Mouse (Mus musculus) lung, adult 2 months (tissue): ENCODE measurements around the gene Psmd14.

Source experiments
- CTCF ChIP-seq: fragments of 200-500 bp; IDR thresholded peaks from 2 replicates; pipeline ENCODE4 v1.5.1; 2011; ENCODE audit warnings: mild to moderate bottlenecking, low read length, control low read depth; ENCODE audit not compliant: insufficient read depth
- POLR2A ChIP-seq: fragments of 200-500 bp; IDR thresholded peaks from 2 replicates; pipeline ENCODE4 v1.6.1; 2011; ENCODE audit warnings: low read depth, mild to moderate bottlenecking, control low read depth, low read length, borderline replicate concordance; ENCODE audit errors: extremely low read depth

DNA sequence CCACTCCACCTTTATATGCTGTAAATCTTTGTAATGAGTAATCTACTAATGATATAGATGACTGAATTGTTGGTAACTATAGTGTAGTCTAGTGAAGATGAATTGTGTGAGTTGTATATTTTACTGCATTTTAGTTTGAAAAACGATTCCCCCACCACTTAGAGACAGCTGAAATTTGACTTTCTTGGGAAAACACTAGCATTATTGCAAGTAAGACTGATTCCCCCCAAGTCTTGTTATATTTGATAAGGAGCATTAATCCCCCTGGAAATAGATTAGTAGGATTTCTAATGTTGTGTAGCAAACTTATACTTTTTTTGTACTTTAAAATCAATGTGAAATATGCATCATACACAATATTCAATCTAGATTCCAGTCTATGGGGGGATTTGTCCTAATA is 102.0 kb downstream of the Psmd14 start:
- TF ChIP-seq POLR2A: no peak
- no peak for TF ChIP-seq CTCF
